Mouse (Mus musculus): ENCODE results near the gene AY074887.

Gene AY074887

GRCm38 (mm10) chr9:54916401-54916800 lies 34.4 kb downstream of the AY074887 start:
- DNase-seq (ENCODE audit: low read depth, low spot score) = no peak

DNA sequence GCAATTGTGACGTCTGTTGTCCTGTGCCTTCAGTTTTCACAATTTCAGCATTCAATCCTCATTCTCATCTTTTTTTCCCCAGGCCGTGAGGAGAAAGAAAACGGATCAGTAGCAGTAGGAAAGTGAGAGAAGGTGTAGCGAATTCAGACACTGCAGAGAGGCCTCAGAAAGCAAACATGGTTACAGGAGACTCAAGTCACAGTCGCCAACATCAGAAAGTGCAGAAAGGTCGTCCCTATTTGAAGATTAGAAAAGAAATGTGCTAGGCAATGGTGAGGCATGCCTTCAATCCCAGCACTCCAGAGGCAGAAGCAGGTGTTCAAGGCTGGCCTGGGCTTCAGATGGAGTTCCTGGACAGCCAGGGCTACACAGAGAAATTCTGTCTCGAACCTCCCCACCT lies 35.2 kb downstream of the AY074887 start:
- DNase-seq (ENCODE audit: low read depth, low spot score) = no peak

DNA sequence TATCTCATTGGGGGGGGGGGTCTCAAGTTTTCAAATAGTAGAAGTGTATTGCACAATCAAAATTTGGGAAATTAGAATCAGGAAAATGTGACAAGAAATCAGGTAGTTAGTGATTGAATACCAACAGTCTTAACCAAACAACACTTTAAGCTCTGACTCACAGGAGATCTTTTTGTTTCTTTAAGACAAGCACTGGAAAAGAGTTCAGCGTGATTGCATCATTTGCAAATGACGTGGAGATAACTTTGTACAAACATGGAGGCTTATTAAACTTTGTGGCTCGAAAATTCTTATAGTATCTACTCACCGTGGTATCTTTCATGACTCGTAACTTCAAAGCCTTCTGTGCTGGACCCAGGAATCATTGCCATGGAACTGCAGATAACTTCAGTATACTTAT lies 41.4 kb downstream of the AY074887 start:
- no peak for DNase-seq (ENCODE audit: low read depth, low spot score)
